Mouse (Mus musculus) heart, embryonic 10.5 days (tissue): ENCODE measurements around the gene Hist1h2ak. TPM values are rescaled to one million over a fixed set of nuclear protein-coding genes. Genes with fewer than 3 reads are reported as not detected.
"Not testable (repeated sequence)": the region's sequence is repeated elsewhere in the genome, so short reads cannot be mapped to it uniquely, and the experiment has no call there.

ENCODE experiments used
- DNase-seq: peaks from one replicate; pipeline ENCODE4 v3.0.0-alpha.2; 2017; ENCODE audit warnings: low spot score
- H3K27ac ChIP-seq: fragments of 300-500 bp; sonication (generic); 2 replicates; pipeline ENCODE4 v1.5.1; 2016; ENCODE audit warnings: mild to moderate bottlenecking
- H3K27me3 ChIP-seq: fragments of 300-500 bp; sonication (generic); 2 replicates; pipeline ENCODE4 v1.6.1; 2016; ENCODE audit warnings: mild to moderate bottlenecking; ENCODE audit not compliant: poor library complexity, insufficient read depth, severe bottlenecking
- H3K36me3 ChIP-seq: fragments of 300-500 bp; sonication (generic); 2 replicates; pipeline ENCODE4 v1.6.1; 2016; ENCODE audit warnings: mild to moderate bottlenecking, moderate library complexity
- H3K4me1 ChIP-seq: fragments of 300-500 bp; sonication (generic); 2 replicates; pipeline ENCODE4 v1.6.1; 2016; ENCODE audit warnings: mild to moderate bottlenecking
- H3K4me3 ChIP-seq: fragments of 300-500 bp; sonication (generic); 2 replicates; pipeline ENCODE4 v1.5.1; 2016; ENCODE audit warnings: mild to moderate bottlenecking, moderate library complexity
- H3K9me3 ChIP-seq: fragments of 300-500 bp; sonication (generic); 2 replicates; pipeline ENCODE4 v1.6.1; 2016; ENCODE audit warnings: mild to moderate bottlenecking, moderate library complexity
- WGBS: fragments of 180-500 bp; shearing (Covaris S2); methylation state at CpG from one replicate; pipeline ENCODE4 v1.1.7; 2016; 5-methylcytosine and 5-hydroxymethylcytosine counted together
- polyA plus RNA-seq: library from polyadenylated mRNA; unstranded; fragments of >200 nt; fragmentation: Nextera tagmentation; extraction: Ambion mirVana; gene quantifications from 2 replicates; pipeline ENCODE4 v1.2.1, GENCODE M21; 2016

Hist1h2ak gene
- polyA plus RNA-seq, 1 experiment from 2014 or later: 6.7 TPM

DNA sequence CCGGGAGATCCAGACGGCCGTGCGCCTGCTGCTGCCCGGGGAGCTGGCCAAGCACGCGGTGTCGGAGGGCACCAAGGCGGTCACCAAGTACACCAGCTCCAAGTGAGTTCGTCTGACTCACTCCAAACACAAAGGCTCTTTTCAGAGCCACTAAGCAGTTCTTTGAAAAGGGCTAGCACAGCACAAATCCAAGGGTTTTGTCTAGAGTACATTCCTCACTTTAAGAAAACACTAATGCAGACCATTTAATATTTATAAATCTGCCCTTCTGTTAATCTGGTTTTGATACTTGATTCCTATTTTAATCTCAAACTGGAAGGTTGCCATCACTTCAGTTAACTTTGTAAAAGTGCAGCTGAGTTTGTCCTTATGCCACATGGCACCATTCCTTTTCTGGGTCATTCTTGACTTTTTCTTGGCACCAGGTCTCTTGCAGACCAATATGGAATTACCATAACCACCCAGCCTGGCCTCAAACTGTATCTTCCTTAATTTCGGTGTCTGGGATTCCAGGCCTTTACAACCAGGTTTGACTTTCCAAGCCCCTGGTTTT, 31.2 kb downstream of the Hist1h2ak start:
- Histone ChIP-seq H3K36me3 (no peaks in the 10 kb centered on the region), H3K27me3 (no peaks in the 10 kb centered on the region), H3K4me3 (peak overlapping the region; percentile 55), H3K27ac (peak overlapping the region; percentile 85), H3K4me1 (peaks cover 8% of the 10 kb centered on the region), H3K9me3 (no peaks in the 10 kb centered on the region)
- no peak for DNase-seq
- 5% methylated on average over 11 of the region's 11 CpGs for WGBS

DNA sequence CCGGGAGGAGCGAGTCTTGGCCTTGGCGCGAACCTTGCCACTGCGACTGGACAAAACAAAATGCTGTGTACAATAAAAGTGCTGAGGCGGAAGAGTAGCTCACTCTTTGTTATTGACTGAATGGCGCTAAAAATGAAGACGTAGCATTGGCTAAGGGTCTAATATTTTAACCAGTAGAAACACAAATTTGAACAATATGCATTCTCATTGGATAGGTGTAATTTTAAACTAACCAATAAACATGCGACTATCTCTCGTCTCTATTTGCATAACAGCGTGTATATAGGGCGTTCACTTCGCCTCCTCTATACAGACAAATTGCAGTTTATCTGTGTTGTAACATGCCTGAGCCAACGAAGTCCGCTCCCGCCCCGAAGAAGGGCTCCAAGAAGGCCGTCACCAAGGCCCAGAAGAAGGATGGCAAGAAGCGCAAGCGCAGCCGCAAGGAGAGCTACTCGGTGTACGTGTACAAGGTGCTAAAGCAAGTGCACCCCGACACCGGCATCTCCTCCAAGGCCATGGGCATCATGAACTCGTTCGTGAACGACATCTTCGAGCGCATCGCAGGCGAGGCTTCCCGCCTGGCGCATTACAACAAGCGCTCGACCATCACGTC, 31.8 kb downstream of the Hist1h2ak start, which contains the start of gene Hist1h2bm:
TSS of gene Hist1h2bm (plus strand) at position 288 of the 616 bp plus-strand sequence.
- H3K4me1 ChIP-seq, H3K27me3 ChIP-seq, H3K9me3 ChIP-seq, H3K36me3 ChIP-seq: not testable (repeated sequence)
- Histone ChIP-seq H3K4me3 (peak within 1 kb of the TSS; percentile 55), H3K27ac (peak within 1 kb of the TSS; percentile 87)
- DNase-seq: peak; percentile 90
- WGBS: under 1% methylated on average over 37 of the region's 37 CpGs

DNA sequence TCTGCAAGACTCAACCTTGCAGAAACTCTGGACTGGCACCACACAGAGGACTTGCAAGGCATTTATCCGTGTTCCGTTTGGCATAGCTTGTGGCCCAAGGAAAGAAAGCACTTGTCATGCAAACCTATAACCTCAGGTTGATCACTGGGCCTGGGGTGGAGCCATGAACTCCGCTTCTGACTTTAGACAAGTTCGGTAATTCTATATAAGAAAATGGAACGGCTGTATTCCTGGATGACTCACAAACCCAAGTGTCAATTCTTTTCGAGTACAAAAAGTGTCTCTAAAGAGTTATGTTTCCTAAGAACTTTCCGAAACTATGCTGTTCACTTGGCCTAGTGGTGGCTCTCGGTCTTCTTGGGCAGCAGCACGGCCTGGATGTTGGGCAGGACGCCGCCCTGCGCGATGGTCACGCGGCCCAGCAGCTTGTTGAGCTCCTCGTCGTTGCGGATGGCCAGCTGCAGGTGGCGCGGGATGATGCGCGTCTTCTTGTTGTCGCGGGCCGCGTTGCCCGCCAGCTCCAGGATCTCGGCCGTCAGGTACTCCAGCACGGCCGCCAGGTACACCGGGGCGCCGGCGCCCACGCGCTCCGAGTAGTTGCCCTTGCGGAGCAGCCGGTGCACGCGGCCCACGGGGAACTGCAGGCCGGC, 32.4 kb downstream of the Hist1h2ak start:
- peak overlapping the region; percentile 55 for H3K4me3 ChIP-seq
- peak overlapping the region; percentile 87 for H3K27ac ChIP-seq
- peak; percentile 74 for DNase-seq
- not testable (repeated sequence) for H3K36me3 ChIP-seq, H3K9me3 ChIP-seq, H3K27me3 ChIP-seq, H3K4me1 ChIP-seq
- 3% methylated on average over 21 of the region's 44 CpGs for WGBS

DNA sequence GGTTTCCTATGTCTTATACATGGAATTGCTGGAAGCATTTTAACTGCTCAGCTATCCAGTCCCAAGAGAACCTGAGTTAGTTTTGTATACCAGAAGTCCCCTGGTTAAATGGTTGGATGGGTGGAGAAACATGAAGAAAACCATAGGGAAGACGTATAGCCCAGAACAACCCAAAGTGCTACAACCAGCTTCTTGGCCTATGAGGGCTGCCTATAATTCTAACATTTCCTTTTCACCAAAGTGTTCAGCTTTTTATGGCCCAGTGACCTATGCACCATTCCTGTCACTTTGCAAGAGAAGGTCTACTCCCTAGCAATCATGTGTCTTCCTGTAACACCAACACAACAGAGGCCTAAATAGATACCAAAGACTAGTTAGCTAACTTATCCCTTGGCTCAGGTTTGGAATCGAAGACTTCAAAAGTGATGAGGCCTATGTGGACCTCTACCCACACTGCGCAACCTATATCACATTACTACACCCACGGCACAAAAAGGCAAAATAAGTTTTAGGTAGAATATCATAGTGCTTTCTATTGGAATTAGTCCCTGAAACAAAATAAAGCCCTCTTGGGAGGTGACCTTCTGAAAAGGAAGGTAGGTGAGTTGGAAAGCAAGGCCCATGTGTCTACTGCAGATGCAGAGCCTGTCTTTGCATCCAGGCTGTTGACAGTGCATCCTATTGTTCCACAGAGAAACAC, 35.1 kb downstream of the Hist1h2ak start:
- peak overlapping the region; percentile 56 for H3K4me3 ChIP-seq
- H3K27me3 ChIP-seq: no peaks in the 10 kb centered on the region
- DNase-seq: no peak
- H3K36me3 ChIP-seq: no peaks in the 10 kb centered on the region
- WGBS: 61% methylated on average over 4 of the region's 4 CpGs
- H3K4me1 ChIP-seq: peaks cover 15% of the 10 kb centered on the region
- no peaks in the 10 kb centered on the region for H3K9me3 ChIP-seq
- peak overlapping the region; percentile 88 for H3K27ac ChIP-seq

DNA sequence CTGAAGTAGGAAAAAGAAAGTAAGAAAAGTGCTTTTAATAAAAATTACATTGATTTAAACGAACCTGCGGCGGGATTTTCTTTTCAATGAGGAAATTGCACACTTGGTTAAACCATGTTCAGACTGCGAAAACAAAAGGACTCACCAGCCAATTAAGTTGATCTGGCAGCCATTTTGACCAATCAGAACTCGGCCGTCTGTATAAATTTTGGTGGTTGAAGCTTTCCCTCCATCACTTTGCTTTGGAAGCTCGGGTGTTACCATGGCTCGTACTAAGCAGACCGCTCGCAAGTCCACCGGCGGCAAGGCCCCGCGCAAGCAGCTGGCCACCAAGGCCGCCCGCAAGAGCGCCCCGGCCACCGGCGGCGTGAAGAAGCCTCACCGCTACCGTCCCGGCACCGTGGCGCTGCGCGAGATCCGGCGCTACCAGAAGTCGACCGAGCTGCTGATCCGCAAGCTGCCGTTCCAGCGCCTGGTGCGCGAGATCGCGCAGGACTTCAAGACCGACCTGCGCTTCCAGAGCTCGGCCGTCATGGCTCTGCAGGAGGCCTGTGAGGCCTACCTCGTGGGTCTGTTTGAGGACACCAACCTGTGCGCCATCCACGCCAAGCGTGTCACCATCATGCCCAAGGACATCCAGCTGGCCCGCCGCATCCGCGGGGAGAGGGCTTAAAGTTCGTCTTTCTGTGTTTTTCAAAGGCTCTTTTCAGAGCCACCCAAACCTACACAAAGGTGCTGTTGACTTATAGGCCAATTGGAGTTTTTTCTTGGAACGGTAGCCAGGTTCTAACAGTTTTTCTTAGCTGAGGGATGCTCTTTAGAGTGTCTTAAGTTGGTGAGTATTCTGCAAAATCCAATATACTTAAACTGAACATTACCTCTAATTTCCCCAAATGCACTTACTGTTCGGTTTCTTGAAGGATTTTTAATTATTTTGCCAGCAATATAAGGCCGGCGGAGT, 36.0 kb downstream of the Hist1h2ak start, which contains the start of gene Hist1h3h:
TSS of gene Hist1h3h (plus strand) at position 263 of the 961 bp plus-strand sequence.
- WGBS: under 1% methylated on average over 30 of the region's 56 CpGs
- Histone ChIP-seq H3K4me1 (peaks cover 15% of the 10 kb centered on the region), H3K27ac (peak within 1 kb of the TSS; percentile 91), H3K4me3 (peak within 1 kb of the TSS; percentile 56)
- not testable (repeated sequence) for H3K9me3 ChIP-seq, H3K27me3 ChIP-seq, H3K36me3 ChIP-seq
- peak; percentile 94 for DNase-seq

DNA sequence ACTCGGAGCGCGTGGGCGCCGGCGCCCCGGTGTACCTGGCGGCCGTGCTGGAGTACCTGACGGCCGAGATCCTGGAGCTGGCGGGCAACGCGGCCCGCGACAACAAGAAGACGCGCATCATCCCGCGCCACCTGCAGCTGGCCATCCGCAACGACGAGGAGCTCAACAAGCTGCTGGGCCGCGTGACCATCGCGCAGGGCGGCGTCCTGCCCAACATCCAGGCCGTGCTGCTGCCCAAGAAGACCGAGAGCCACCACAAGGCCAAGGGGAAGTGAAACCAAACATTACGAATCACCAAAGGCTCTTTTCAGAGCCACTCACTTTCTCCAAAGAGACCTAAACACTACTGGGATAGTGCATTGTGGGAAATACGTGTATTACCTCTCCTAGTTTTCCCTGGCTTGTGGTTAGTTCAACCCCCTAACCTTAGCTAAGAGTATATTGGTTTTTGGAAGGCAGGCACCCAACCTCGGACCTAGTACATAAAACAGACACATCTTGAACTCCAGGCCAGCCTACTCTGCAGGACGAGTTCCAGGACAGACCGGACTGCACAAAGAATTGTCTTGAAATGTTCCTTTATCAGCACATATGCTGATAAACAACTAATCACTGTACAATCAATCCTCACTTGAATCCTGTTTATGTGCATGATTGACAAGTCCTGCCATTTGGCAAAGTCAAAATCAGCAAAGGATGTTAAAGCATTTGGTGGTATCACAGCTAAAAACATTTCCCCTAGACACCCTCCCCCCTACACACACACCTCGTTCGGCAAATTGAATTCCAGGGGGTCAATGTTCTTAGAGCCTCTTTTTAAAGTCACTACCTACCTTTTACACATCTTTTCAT, 36.9 kb downstream of the Hist1h2ak start:
- DNase-seq, H3K36me3 ChIP-seq, H3K27me3 ChIP-seq, H3K9me3 ChIP-seq: not testable (repeated sequence)
- Histone ChIP-seq H3K27ac (peak overlapping the region; percentile 91), H3K4me3 (peak overlapping the region; percentile 57), H3K4me1 (peaks cover 11% of the 10 kb centered on the region)
- WGBS: under 1% methylated on average over 9 of the region's 38 CpGs

DNA sequence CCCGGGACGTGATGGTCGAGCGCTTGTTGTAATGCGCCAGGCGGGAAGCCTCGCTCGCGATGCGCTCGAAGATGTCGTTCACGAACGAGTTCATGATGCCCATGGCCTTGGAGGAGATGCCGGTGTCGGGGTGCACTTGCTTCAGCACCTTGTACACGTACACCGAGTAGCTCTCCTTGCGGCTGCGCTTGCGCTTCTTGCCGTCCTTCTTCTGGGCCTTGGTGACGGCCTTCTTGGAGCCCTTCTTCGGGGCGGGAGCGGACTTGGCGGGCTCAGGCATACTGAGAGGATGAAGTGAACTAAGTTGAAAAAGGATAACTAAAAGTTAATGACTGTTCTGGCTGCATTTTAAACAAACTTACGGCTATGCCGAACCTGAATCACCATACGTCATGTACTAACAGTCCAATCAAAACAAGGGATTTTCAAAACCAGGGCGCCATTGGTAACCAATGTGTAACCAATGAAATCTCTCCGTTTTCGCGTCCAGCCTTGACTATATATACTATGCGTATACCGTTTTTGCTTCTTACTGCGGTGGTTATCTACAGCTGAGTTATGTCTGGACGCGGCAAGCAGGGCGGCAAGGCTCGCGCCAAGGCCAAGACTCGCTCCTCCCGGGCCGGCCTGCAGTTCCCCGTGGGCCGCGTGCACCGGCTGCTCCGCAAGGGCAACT, 37.6 kb downstream of the Hist1h2ak start, which contains the start of the genes Hist1h2bl and Hist1h2ai:
TSS of gene Hist1h2bl (minus strand) at position 280 of the 676 bp plus-strand sequence.
TSS of gene Hist1h2ai (plus strand) at position 559 of the 676 bp plus-strand sequence.
- not testable (repeated sequence) for H3K9me3 ChIP-seq, H3K4me1 ChIP-seq, H3K27me3 ChIP-seq, H3K36me3 ChIP-seq
- peak within 1 kb of the TSS; percentile 57 for H3K4me3 ChIP-seq
- peak within 1 kb of the TSS; percentile 91 for H3K27ac ChIP-seq
- DNase-seq: peak; percentile 95
- WGBS: 1% methylated on average over 34 of the region's 50 CpGs

DNA sequence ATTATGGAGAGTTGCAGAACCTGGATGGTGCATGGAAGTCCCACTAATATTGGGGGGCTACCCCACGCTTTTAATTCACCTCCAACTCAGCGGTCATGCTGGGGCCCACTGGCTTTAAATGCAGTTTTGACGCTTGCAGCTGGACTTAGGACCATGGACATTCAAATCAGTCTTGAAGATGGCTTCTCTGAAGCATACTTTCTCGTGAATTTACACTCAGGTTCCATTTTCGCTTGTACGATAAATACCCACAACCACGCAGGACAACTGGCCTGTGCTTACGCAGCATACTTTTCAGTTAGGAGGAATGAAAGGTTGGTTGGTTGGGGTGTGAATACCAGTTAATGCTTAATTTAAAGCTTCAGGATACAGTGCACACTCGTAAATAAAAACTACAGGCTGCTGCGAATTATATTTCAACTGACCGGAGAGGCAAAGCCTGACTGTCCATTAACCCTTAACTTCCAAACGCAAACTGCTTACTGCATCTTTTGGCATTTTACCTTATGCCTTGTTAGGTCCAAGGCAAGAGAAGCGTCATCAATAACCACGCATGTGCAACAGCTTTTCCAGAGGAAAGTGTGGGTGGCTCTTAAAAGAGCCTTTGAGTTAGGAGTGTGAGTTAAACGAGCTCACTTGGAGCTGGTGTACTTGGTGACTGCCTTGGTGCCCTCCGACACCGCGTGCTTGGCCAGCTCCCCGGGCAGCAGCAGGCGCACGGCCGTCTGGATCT, 38.3 kb downstream of the Hist1h2ak start:
- H3K27me3 ChIP-seq: no peaks in the 10 kb centered on the region
- H3K9me3 ChIP-seq: no peaks in the 10 kb centered on the region
- DNase-seq: no peak
- peak overlapping the region; percentile 57 for H3K4me3 ChIP-seq
- peaks cover 8% of the 10 kb centered on the region for H3K4me1 ChIP-seq
- peak overlapping the region; percentile 89 for H3K27ac ChIP-seq
- no peaks in the 10 kb centered on the region for H3K36me3 ChIP-seq
- under 1% methylated on average over 22 of the region's 22 CpGs for WGBS

DNA sequence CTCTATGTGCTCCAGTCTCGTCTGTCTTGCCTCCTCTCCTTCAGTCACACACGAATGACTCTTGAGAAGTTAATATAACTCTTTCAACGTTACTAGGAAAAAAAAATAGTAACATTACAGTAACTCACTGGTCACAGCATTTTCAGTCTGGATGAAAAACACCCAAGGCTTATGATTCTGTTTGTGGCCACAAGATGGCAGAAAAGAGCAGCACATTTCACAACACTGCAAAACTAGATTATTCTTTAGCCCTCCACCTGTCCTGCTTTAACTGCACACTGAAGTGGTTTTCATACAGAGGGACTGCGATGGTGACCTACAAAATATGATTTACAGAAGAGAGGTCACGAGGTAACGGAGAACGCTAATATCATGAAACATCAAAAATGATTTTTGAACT, 38.9 kb downstream of the Hist1h2ak start:
- H3K27ac ChIP-seq: peak overlapping the region; percentile 89

DNA sequence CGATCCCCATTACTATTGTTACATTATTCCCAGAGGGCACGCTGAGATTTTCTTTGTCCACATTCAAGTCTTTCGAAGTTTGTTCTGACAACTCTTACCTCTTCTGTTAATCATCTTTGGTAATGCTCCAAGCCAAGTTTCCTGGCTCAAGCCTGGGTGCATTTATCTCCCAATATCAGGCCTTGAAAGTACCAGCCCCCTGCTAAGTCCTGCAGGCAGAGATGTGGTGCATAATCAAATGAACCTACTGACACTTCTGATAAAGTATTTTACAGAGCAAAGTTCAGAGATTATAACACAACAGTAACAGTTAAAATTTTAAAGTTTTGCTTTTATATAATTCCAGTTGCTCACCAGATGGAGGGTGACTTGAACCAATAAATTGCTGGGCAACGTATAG, 41.9 kb downstream of the Hist1h2ak start:
- 36% methylated on average over 4 of the region's 4 CpGs for WGBS
- H3K4me1 ChIP-seq: peaks cover 8% of the 10 kb centered on the region
- peak overlapping the region; percentile 70 for H3K4me3 ChIP-seq
- H3K27ac ChIP-seq: no peak overlapping the region
- no peaks in the 10 kb centered on the region for H3K27me3 ChIP-seq
- no peaks in the 10 kb centered on the region for H3K9me3 ChIP-seq
- no peaks in the 10 kb centered on the region for H3K36me3 ChIP-seq
- no peak for DNase-seq

More for the DNA sequence above, 38.9 kb downstream of the Hist1h2ak start:
- Histone ChIP-seq H3K4me1 (peaks cover 8% of the 10 kb centered on the region), H3K36me3 (no peaks in the 10 kb centered on the region), H3K9me3 (no peaks in the 10 kb centered on the region), H3K4me3 (peak overlapping the region; percentile 57), H3K27me3 (no peaks in the 10 kb centered on the region)
- peak; percentile 81 for DNase-seq
- WGBS: 1% methylated on average over 7 of the region's 7 CpGs
